Mouse (Mus musculus) C2C12 (cell line): ENCODE measurements around the gene Tnc.

ENCODE experiments used
- CTCF ChIP-seq: IDR thresholded peaks from one replicate; pipeline ENCODE4 v1.5.1; 2011; ENCODE audit not compliant: control insufficient read depth, insufficient read depth, insufficient read length
- MAX ChIP-seq: IDR thresholded peaks from one replicate; pipeline ENCODE4 v1.6.1; 2011; ENCODE audit warnings: mild to moderate bottlenecking, control low read depth
- MYOD1 ChIP-seq: IDR thresholded peaks from one replicate; pipeline ENCODE4 v1.6.1; 2011; ENCODE audit warnings: low read depth; ENCODE audit not compliant: control insufficient read depth, insufficient read length

GRCm38 (mm10) chr4:64000293-64000692, 46.5 kb downstream of the Tnc start:
- no peak for TF ChIP-seq CTCF
- TF ChIP-seq MYOD1 = no peak
- TF ChIP-seq MAX = no peak
